Mouse (Mus musculus) stomach, embryonic 16.5 days (tissue): ENCODE measurements around the gene Fth1. TPM values are rescaled to one million over a fixed set of nuclear protein-coding genes. Genes with fewer than 3 reads are reported as not detected.
"Not testable (repeated sequence)": the region's sequence is repeated elsewhere in the genome, so short reads cannot be mapped to it uniquely, and the experiment has no call there.

Source experiments
- ATAC-seq: fragments of 200-750 bp; cut with Nextera tagmentation; 2 replicates; pipeline ENCODE4 v1.8.0; 2017; ENCODE audit warnings: moderate number of reproducible peaks, moderate TSS enrichment; ENCODE audit not compliant: insufficient read depth, low FRiP score
- H3K27ac ChIP-seq: fragments of 300-500 bp; sonication (generic); 2 replicates; pipeline ENCODE4 v1.5.1; 2014; ENCODE audit warnings: low read length
- H3K27me3 ChIP-seq: fragments of 300-500 bp; sonication (generic); 2 replicates; pipeline ENCODE4 v1.6.1; 2014; ENCODE audit warnings: low read length, control low read depth, mixed read lengths; ENCODE audit not compliant: control insufficient read depth, insufficient read depth
- H3K36me3 ChIP-seq: fragments of 300-500 bp; sonication (generic); 2 replicates; pipeline ENCODE4 v1.6.1; 2014; ENCODE audit warnings: low read length; ENCODE audit not compliant: control insufficient read depth, insufficient read depth
- H3K4me1 ChIP-seq: fragments of 300-500 bp; sonication (generic); 2 replicates; pipeline ENCODE4 v1.6.1; 2014; ENCODE audit warnings: low read length, control low read depth, mixed read lengths; ENCODE audit not compliant: control insufficient read depth, insufficient read depth
- H3K4me2 ChIP-seq: fragments of 300-500 bp; sonication (generic); 2 replicates; pipeline ENCODE4 v1.6.1; 2014; ENCODE audit warnings: low read depth, low read length, mixed read lengths
- H3K4me3 ChIP-seq: fragments of 300-500 bp; sonication (generic); replicated peaks from 2 replicates; pipeline ENCODE4 v1.5.1; 2014; ENCODE audit warnings: mild to moderate bottlenecking, low read length
- H3K9ac ChIP-seq: fragments of 300-500 bp; sonication (generic); 2 replicates; pipeline ENCODE4 v1.6.1; 2014; ENCODE audit warnings: low read length
- H3K9me3 ChIP-seq: fragments of 300-500 bp; sonication (generic); replicated peaks from 2 replicates; pipeline ENCODE4 v1.6.1; 2016; ENCODE audit warnings: low read length, control low read depth; ENCODE audit not compliant: control insufficient read depth
- WGBS: fragments of 180-500 bp; shearing (Covaris S2); extraction: QIAGEN DNeasy Blood & Tissue Kit; methylation state at CpG from one replicate; pipeline ENCODE4 v1.1.7; 2014; 5-methylcytosine and 5-hydroxymethylcytosine counted together
- polyA plus RNA-seq: library from polyadenylated mRNA; unstranded; fragments of >200 nt; fragmentation: Nextera tagmentation; extraction: Ambion mirVana; gene quantifications from 2 replicates; pipeline ENCODE4 v1.2.1, GENCODE M21; 2015

Gene Fth1
- polyA plus RNA-seq, 1 experiment from 2014 or later: 1,902 TPM

DNA sequence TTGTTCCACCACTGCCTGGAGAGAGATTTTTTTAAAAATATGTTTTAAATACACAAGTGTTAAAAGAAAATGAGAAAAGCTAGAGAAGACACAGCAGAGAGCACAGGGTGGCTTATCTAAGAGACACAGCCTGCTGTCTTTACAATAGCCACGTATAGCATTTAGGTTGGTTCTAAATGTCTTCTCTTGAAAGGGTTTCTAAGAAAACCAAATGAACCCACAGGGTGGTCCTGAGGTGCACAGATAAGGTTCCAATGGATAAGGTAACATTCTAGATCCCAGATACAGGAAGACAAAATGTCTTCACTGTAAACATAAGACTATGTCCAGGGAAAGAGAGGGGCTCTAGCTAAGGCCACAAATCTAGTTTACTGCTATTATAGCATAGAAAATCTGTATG is 25.0 kb upstream of the Fth1 start:
- H3K36me3 ChIP-seq: no peaks in the 10 kb centered on the region
- H3K9ac ChIP-seq: peak overlapping the region; percentile 70; the same call in 1 of the 2 replicates
- H3K27me3 ChIP-seq: no peaks in the 10 kb centered on the region
- no peak overlapping the region; the same call in 1 of the 2 replicates for H3K4me2 ChIP-seq
- no peaks in the 10 kb centered on the region for H3K9me3 ChIP-seq
- H3K27ac ChIP-seq: peak overlapping the region; percentile 98
- peaks cover 18% of the 10 kb centered on the region for H3K4me1 ChIP-seq
- H3K4me3 ChIP-seq: no peak overlapping the region
- no peak for ATAC-seq
- WGBS: 55% methylated on average over 1 of the region's 1 CpGs

DNA sequence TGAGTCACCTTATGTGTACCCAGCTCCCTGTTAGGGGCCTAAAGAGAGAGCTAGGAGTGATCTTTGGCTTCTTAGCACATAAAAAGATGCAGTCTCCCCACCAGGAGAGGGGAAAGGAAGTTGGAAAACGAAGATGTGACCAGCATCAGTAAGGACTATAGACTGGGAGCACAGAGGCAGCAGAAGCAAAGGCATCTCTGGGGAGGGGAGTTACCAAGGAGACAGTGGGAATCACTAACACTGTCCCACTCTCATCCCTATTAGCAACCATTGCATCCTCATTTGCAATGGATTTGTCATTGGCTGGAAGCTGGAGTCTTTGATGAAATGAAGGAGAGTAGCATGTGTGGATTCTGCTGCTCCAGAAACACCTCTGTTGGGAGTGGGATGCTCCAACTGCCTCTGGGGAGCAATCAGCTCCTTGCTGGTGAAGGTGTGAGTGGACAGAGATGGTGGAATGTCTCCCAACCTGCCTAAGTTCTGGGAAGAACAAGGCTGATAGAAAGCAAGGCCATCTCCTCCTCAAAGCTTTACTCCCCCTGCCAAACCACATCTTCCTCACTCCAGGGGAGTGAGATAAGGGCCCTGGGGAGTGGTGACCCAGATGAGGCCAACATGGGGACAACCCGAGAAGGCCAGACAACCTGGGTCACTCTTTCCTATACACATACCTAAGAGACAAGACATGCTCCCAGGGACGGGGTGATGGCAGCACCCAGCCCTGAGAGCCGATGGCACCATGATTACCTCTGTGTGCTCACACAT is 23.6 kb upstream of the Fth1 start:
- H3K27me3 ChIP-seq: no peaks in the 10 kb centered on the region
- no peak for ATAC-seq
- no peaks in the 10 kb centered on the region for H3K36me3 ChIP-seq
- H3K27ac ChIP-seq: no peak overlapping the region
- peaks cover 18% of the 10 kb centered on the region for H3K4me1 ChIP-seq
- no peak overlapping the region for H3K4me3 ChIP-seq
- no peak overlapping the region for H3K9ac ChIP-seq
- no peaks in the 10 kb centered on the region for H3K9me3 ChIP-seq
- WGBS: 77% methylated on average over 4 of the region's 4 CpGs
- no peak overlapping the region for H3K4me2 ChIP-seq

DNA sequence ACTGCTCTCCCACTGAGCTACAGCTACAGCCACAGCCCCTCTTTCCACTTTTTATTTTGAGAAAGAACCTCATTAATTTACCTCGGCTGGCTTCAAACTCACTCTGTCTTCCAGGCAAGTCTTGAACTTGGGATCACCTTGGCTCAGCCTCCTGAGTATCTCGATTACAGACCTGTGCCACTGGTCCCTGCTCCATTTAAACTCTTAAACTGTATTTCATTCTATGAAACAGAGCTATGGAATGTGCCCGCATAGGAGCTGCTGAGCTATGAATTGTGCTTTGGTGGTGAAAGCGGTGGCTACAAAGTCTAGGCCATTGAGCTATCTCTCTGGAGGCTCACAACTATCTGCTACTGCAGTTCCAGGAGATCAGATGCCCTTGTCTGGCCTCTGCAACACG is 22.4 kb upstream of the Fth1 start:
- Histone ChIP-seq H3K27ac (no peak overlapping the region), H3K9ac (no peak overlapping the region), H3K4me1 (peaks cover 18% of the 10 kb centered on the region), H3K4me3 (no peak overlapping the region), H3K4me2 (no peak overlapping the region), H3K36me3 (no peaks in the 10 kb centered on the region), H3K9me3 (no peaks in the 10 kb centered on the region), H3K27me3 (no peaks in the 10 kb centered on the region)
- no peak for ATAC-seq
- 84% methylated on average over 5 of the region's 5 CpGs for WGBS

DNA sequence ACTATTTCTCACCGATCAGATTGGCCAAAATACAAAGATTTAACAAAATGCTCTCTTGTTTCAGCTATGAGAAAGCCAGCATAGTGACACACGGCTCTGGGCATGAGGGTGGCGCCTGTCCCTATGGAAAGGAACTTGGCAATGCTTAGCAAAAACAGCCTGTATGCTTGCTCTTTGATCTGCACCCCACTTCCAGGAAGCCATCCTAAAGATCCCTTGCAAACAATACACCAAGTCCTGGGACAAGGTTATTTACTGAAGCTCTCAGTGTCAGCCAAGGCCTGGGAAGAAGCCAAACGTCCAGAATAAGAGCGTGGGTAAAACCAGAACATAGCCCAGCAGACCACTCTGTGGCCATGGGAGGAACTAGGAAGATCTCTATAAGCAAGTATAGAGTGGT is 19.6 kb upstream of the Fth1 start:
- 78% methylated on average over 5 of the region's 5 CpGs for WGBS
- no peak for ATAC-seq

DNA sequence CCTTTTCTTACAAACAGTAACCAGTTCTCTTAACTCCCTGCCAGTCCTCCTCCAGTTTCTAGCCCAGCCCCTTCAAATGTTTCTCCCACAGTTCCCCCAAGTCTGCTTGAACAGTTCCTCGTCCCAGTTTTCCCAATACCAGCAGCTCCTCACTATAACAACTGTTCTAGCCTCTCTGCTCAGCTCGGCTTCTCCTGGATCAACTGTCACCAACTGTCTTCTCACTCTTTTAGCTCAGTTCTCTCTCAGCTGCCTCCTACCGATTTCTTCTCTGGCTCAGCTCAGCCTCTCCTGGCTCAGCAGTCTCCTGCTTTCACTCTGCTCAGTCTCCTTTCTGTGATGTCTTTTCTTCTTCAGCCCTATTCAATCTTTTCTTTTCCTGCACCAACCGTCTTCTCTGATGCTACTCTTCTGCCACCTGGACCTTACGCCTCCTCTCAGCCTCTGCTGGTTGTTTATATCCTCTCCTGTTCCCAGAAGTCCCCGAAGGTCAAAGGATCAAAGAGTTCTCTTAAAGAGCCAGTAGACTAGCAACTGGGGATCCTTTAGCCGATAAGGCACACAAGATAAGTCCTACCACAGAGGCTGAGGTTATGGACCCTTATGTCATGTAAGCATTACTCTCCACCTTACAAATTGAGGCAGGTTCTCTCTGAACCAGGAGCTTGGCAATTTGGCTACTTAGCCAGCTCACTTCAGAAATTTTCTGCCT is 16.0 kb upstream of the Fth1 start:
- no peak overlapping the region for H3K9ac ChIP-seq
- no peaks in the 10 kb centered on the region for H3K27me3 ChIP-seq
- ATAC-seq: no peak
- H3K4me1 ChIP-seq: 0 out of 2 replicates have a peak, but pooled peaks cover 2% of the 10 kb centered on the region
- WGBS: 16% methylated on average over 7 of the region's 7 CpGs
- no peak overlapping the region for H3K4me2 ChIP-seq
- no peak overlapping the region for H3K27ac ChIP-seq
- H3K9me3 ChIP-seq: no peaks in the 10 kb centered on the region
- no peaks in the 10 kb centered on the region for H3K36me3 ChIP-seq
- H3K4me3 ChIP-seq: no peak overlapping the region

More for the DNA sequence above, 19.6 kb upstream of the Fth1 start:
- no peaks in the 10 kb centered on the region for H3K9me3 ChIP-seq
- H3K4me1 ChIP-seq: no peaks in the 10 kb centered on the region
- H3K36me3 ChIP-seq: no peaks in the 10 kb centered on the region
- no peak overlapping the region for H3K9ac ChIP-seq
- H3K27ac ChIP-seq: no peak overlapping the region
- H3K4me2 ChIP-seq: no peak overlapping the region
- no peaks in the 10 kb centered on the region for H3K27me3 ChIP-seq
- H3K4me3 ChIP-seq: no peak overlapping the region

DNA sequence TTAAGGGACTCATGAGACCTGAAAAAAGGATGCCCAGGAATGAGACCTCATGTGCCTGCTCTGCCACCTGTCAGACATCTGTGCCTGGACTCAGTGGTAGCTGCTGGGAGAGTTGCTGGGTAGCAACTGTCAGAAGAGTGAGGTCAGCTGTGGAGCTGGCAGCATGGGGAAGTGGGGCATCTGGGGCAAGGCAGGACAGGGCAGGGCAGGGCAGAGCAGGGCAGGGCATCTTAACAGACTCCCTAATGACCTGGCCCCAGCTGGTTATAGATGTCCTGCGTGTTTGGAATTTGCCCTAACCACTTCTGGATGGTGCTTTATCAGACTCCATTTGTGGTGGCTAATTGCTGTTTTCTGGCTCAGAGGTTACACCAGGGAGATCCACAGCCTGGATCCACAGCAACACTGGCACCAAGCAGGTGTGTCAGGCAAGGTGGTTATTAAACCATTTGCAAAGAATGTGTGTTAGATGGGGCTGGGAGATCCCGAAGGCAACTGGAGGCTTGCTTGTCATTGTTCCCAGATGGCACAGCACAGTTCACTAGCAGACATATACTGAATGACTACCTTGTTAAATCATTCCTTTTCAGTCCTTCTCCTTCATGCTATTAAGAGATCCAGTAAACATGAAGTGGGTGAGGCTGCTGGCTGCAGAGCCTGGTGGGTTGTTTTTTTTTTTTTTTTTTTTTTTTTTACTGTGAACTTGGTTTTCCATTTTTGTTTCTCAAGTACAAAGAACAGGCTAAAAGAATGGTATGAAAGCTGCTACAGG is 14.1 kb upstream of the Fth1 start:
- H3K4me2 ChIP-seq: no peak overlapping the region
- no peak overlapping the region for H3K9ac ChIP-seq
- H3K27ac ChIP-seq: no peak overlapping the region
- no peaks in the 10 kb centered on the region for H3K27me3 ChIP-seq
- WGBS: 34% methylated on average over 2 of the region's 2 CpGs
- H3K4me3 ChIP-seq: no peak overlapping the region
- H3K4me1 ChIP-seq: 0 out of 2 replicates have a peak, but pooled peaks cover 2% of the 10 kb centered on the region
- H3K36me3 ChIP-seq: no peaks in the 10 kb centered on the region
- ATAC-seq: peak; percentile 53; the same call in 1 of the 2 replicates
- no peaks in the 10 kb centered on the region for H3K9me3 ChIP-seq

DNA sequence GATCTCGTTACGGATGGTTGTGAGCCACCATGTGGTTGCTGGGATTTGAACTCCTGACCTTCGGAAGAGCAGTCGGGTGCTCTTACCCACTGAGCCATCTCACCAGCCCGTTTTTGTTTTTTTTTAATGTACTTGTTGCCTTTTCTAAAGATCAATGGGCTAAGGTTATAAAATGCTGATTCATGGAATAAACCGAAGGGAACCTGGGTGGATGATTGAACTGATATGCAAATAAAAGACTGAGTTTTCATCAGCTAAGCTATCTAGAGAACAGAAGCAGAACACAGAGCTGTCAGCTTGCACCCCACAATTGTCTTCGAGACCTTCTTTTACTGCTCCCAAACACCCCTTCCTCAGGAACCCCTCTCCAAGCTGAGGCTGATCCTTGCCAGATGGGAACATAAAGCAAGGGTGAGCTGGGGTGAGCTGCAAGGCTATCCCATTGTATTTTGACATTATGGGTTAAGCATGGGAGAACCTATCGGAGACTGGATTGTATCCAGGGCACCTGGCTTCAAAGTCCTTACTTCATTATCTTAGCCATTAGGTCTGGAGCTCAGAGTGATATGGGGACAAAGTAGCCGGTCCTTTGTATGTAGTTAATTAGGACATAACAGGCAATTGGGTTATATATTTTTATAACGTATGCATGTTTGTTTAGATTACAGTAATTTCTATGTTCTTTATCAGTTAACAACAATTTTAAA is 12.2 kb upstream of the Fth1 start:
- no peaks in the 10 kb centered on the region for H3K9me3 ChIP-seq
- H3K4me3 ChIP-seq: no peak overlapping the region
- 0 out of 2 replicates have a peak, but pooled peaks cover 2% of the 10 kb centered on the region for H3K4me1 ChIP-seq
- no peak overlapping the region for H3K9ac ChIP-seq
- WGBS: 85% methylated on average over 8 of the region's 10 CpGs
- no peak overlapping the region for H3K4me2 ChIP-seq
- ATAC-seq: no peak
- no peaks in the 10 kb centered on the region for H3K36me3 ChIP-seq
- H3K27ac ChIP-seq: no peak overlapping the region
- H3K27me3 ChIP-seq: no peaks in the 10 kb centered on the region

DNA sequence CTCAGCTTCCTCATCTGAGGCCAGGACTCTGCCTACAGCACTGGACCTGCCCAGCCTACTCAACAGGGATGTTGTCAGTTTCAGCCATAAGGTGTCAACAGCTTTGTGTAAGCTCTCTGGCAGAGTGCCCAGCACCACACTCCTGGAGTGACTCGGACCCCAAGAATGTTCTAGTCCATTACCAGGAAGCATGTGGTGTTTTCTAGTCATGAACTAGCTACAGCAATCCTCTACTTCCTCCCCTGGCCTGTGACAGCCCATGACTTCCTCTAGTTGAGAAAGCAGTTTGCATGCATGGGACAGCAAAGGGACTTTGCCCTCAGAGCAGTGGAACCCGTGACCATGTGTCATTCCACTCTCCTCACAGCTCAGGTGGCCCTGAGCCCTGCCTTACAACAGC is 5.5 kb upstream of the Fth1 start:
- WGBS: 50% methylated on average over 2 of the region's 2 CpGs
- not testable (repeated sequence) for H3K4me3 ChIP-seq, H3K9ac ChIP-seq, H3K27me3 ChIP-seq, H3K4me2 ChIP-seq, H3K36me3 ChIP-seq, H3K9me3 ChIP-seq
- peak; percentile 72 for ATAC-seq
- Histone ChIP-seq H3K27ac (peak overlapping the region; percentile 37; the same call in 1 of the 2 replicates), H3K4me1 (peaks cover 13% of the 10 kb centered on the region; the same call in 1 of the 2 replicates)
